Mouse (Mus musculus) megakaryocyte-erythroid progenitor cell, adult 5-6 weeks (primary cell): ENCODE results near the gene Arhgef39. TPM values are rescaled to one million over a fixed set of nuclear protein-coding genes. Genes with fewer than 3 reads are reported as not detected.
A peak's percentile ranks its signal among the peaks of the same experiment; 100 is the strongest.

Experiments used
- ATAC-seq: replicated peaks from 2 replicates; pipeline ENCODE4 v1.8.0; 2016; ENCODE audit warnings: mild to moderate bottlenecking, inconsistent platforms; ENCODE audit not compliant: severe bottlenecking, poor library complexity, low FRiP score, low TSS enrichment
- total RNA-seq, 2 experiments: library from RNA; stranded (forward) in 1 of 2; stranded (reverse) in 1 of 2; fragments of 200-1000, 215-1000 nt in 1 of 2; fragments of >200 nt in 1 of 2; fragmentation: Nextera tagmentation in 1 of 2; gene quantifications; 2 replicates each; pipeline ENCODE4 v1.2.3; 2014 to 2017

Arhgef39 gene
- total RNA-seq, 2 experiments from 2014 or later = 32.7 to 50.3 TPM

- ATAC-seq = no peak
These were observed 16.9 kb downstream of the Arhgef39 start for GRCm38 (mm10) chr4:43482591-43482990.

- no peak for ATAC-seq
These were observed 17.5 kb downstream of the Arhgef39 start for GRCm38 (mm10) chr4:43481894-43482456.

- no peak for ATAC-seq
These were observed 18.5 kb downstream of the Arhgef39 start for GRCm38 (mm10) chr4:43480985-43481384.

GRCm38 (mm10) chr4:43478906-43479832 lies 20.3 kb downstream of the Arhgef39 start:
- ATAC-seq = peak; percentile 29

GRCm38 (mm10) chr4:43478534-43478858 lies 21.0 kb downstream of the Arhgef39 start:
- ATAC-seq = peak; percentile 36; the same call in 1 of the 2 replicates

GRCm38 (mm10) chr4:43477857-43478533 lies 21.5 kb downstream of the Arhgef39 start:
- peak; percentile 97 for ATAC-seq

GRCm38 (mm10) chr4:43476604-43477003 lies 22.9 kb downstream of the Arhgef39 start:
- peak; percentile 50 for ATAC-seq

- ATAC-seq = no peak
These were observed 25.9 kb downstream of the Arhgef39 start for GRCm38 (mm10) chr4:43473636-43474035.

GRCm38 (mm10) chr4:43470301-43470700 lies 29.2 kb downstream of the Arhgef39 start:
- no peak for ATAC-seq

- no peak for ATAC-seq
These were observed 32.6 kb downstream of the Arhgef39 start for GRCm38 (mm10) chr4:43466872-43467271.

- no peak for ATAC-seq
These were observed 33.6 kb downstream of the Arhgef39 start for GRCm38 (mm10) chr4:43465935-43466334.

- peak; percentile 18; the same call in 1 of the 2 replicates for ATAC-seq
These were observed 36.4 kb downstream of the Arhgef39 start for GRCm38 (mm10) chr4:43463102-43463501.

- ATAC-seq = no peak
These were observed 42.4 kb downstream of the Arhgef39 start for GRCm38 (mm10) chr4:43457124-43457523.

- ATAC-seq = no peak
These were observed 43.0 kb downstream of the Arhgef39 start for GRCm38 (mm10) chr4:43456470-43456869.

GRCm38 (mm10) chr4:43454041-43454836 lies 45.3 kb downstream of the Arhgef39 start, which contains the start of gene Cd72:
Cd72 (minus strand) TSS chr4:43454628.
- ATAC-seq = peak; percentile 61

- no peak for ATAC-seq
These were observed 46.1 kb downstream of the Arhgef39 start for GRCm38 (mm10) chr4:43453413-43453812.

GRCm38 (mm10) chr4:43452315-43452714 lies 47.2 kb downstream of the Arhgef39 start:
- no peak for ATAC-seq

- ATAC-seq = no peak
These were observed 50.9 kb downstream of the Arhgef39 start for GRCm38 (mm10) chr4:43448554-43448953.

- ATAC-seq = peak; percentile 54
These were observed 52.2 kb downstream of the Arhgef39 start for GRCm38 (mm10) chr4:43447251-43447650.
